Mouse (Mus musculus) liver, embryonic 15.5 days (tissue): ENCODE measurements around the gene Phf11b. TPM values are rescaled to one million over a fixed set of nuclear protein-coding genes. Genes with fewer than 3 reads are reported as not detected.
"Not testable (repeated sequence)": the region's sequence is repeated elsewhere in the genome, so short reads cannot be mapped to it uniquely, and the experiment has no call there.

Source experiments
- ATAC-seq: fragments of 200-750 bp; cut with Nextera tagmentation; 2 replicates; pipeline ENCODE4 v1.8.0; 2017; ENCODE audit warnings: moderate number of reproducible peaks, mild to moderate bottlenecking, moderate library complexity; ENCODE audit not compliant: insufficient read depth
- H3K27ac ChIP-seq: fragments of 300-500 bp; sonication (generic); replicated peaks from 2 replicates; pipeline ENCODE4 v1.5.1; 2015; ENCODE audit warnings: mild to moderate bottlenecking, inconsistent platforms
- H3K27me3 ChIP-seq: fragments of 300-500 bp; sonication (generic); 2 replicates; pipeline ENCODE4 v1.6.1; 2015; ENCODE audit warnings: mild to moderate bottlenecking, inconsistent platforms
- H3K36me3 ChIP-seq: fragments of 300-500 bp; sonication (generic); replicated peaks from 2 replicates; pipeline ENCODE4 v1.6.1; 2015; ENCODE audit warnings: moderate library complexity, mild to moderate bottlenecking, inconsistent platforms
- H3K4me1 ChIP-seq: fragments of 300-500 bp; sonication (generic); replicated peaks from 2 replicates; pipeline ENCODE4 v1.6.1; 2015; ENCODE audit warnings: inconsistent platforms
- H3K4me2 ChIP-seq: fragments of 300-500 bp; sonication (generic); 2 replicates; pipeline ENCODE4 v1.6.1; 2015; ENCODE audit warnings: moderate library complexity, mild to moderate bottlenecking, inconsistent platforms
- H3K4me3 ChIP-seq: fragments of 300-500 bp; sonication (generic); replicated peaks from 2 replicates; pipeline ENCODE4 v1.5.1; 2015; ENCODE audit warnings: mild to moderate bottlenecking, inconsistent platforms
- H3K9ac ChIP-seq: fragments of 300-500 bp; sonication (generic); 2 replicates; pipeline ENCODE4 v1.6.1; 2015; ENCODE audit warnings: moderate library complexity, mild to moderate bottlenecking, inconsistent platforms
- H3K9me3 ChIP-seq: fragments of 300-500 bp; sonication (generic); replicated peaks from 2 replicates; pipeline ENCODE4 v1.6.1; 2016; ENCODE audit warnings: inconsistent platforms
- WGBS: fragments of 180-500 bp; shearing (Covaris S2); methylation state at CpG from one replicate; pipeline ENCODE4 v1.1.7; 2015; ENCODE audit warnings: mixed read lengths; ENCODE audit not compliant: insufficient replicate concordance; 5-methylcytosine and 5-hydroxymethylcytosine counted together
- polyA plus RNA-seq: library from polyadenylated mRNA; unstranded; fragments of >200 nt; fragmentation: Nextera tagmentation; extraction: Ambion mirVana; gene quantifications from 2 replicates; pipeline ENCODE4 v1.2.1, GENCODE M21; 2015

The Phf11b gene
- polyA plus RNA-seq, 1 experiment from 2014 or later = 1.2 TPM

GRCm38 (mm10) chr14:59297391-59297790, 43.8 kb downstream of the Phf11b start, which contains the start of gene Phf11a:
Phf11a (minus strand) TSS chr14:59297522.
- H3K36me3 ChIP-seq, ATAC-seq, H3K4me2 ChIP-seq, H3K4me1 ChIP-seq, H3K27ac ChIP-seq, H3K4me3 ChIP-seq, H3K27me3 ChIP-seq, H3K9me3 ChIP-seq, H3K9ac ChIP-seq: not testable (repeated sequence)
- WGBS = 40% methylated on average over 1 of the region's 1 CpGs

GRCm38 (mm10) chr14:59291769-59292168, 49.4 kb downstream of the Phf11b start:
- H3K4me1 ChIP-seq, H3K4me3 ChIP-seq, ATAC-seq, H3K9me3 ChIP-seq, H3K27me3 ChIP-seq, H3K27ac ChIP-seq, H3K4me2 ChIP-seq, H3K9ac ChIP-seq, H3K36me3 ChIP-seq: not testable (repeated sequence)

- not testable (repeated sequence) for H3K4me3 ChIP-seq, H3K9ac ChIP-seq, ATAC-seq, H3K36me3 ChIP-seq, H3K4me2 ChIP-seq, H3K27ac ChIP-seq, H3K4me1 ChIP-seq, H3K9me3 ChIP-seq, H3K27me3 ChIP-seq
- 51% methylated on average over 4 of the region's 4 CpGs for WGBS
Measured at GRCm38 (mm10) chr14:59274961-59275360, 66.2 kb downstream of the Phf11b start.

Other genes with a start within 250 kb of the Phf11b start
- gene 1700129C05Rik, start 198.5 kb downstream of the Phf11b start, polyA plus RNA-seq = not detected in 2 replicates
- not detected in 2 replicates for gene Gm5142, start 162.6 kb downstream of the Phf11b start, polyA plus RNA-seq
- gene Rcbtb1, start 140.1 kb downstream of the Phf11b start, polyA plus RNA-seq = 18.5 and 23.0 TPM in 2 replicates
- gene Gm6904, start 81.1 kb downstream of the Phf11b start, polyA plus RNA-seq = not detected in 2 replicates
- gene Phf11a, start 43.8 kb downstream of the Phf11b start, polyA plus RNA-seq = 0.23 and 0.38 TPM in 2 replicates
- gene Phf11d, start 24.1 kb upstream of the Phf11b start, polyA plus RNA-seq = 1.2 and 1.3 TPM in 2 replicates
- gene Phf11c, start 54.0 kb upstream of the Phf11b start, polyA plus RNA-seq = 0.33 and 0.46 TPM in 2 replicates
- gene Setdb2, start 99.5 kb upstream of the Phf11b start, polyA plus RNA-seq = 7.1 and 8.1 TPM in 2 replicates
- 22.3 and 25.1 TPM in 2 replicates for gene Cab39l, start 99.6 kb upstream of the Phf11b start, polyA plus RNA-seq